Mouse (Mus musculus): ENCODE results near the gene Fam169b.

- TF ChIP-seq GATA1 (IDR thresholded peaks at IDR 0.05; ENCODE audit: borderline replicate concordance, low read length), result no peak
- TF ChIP-seq FLI1 (IDR thresholded peaks at IDR 0.05; ENCODE audit: low read length), result no peak
Measured at GRCm38 (mm10) chr7:68311469-68311868, 37.8 kb downstream of the Fam169b start.

Data from megakaryocyte, embryonic 14.5 days (primary cell).